In the genomic region with DNA sequence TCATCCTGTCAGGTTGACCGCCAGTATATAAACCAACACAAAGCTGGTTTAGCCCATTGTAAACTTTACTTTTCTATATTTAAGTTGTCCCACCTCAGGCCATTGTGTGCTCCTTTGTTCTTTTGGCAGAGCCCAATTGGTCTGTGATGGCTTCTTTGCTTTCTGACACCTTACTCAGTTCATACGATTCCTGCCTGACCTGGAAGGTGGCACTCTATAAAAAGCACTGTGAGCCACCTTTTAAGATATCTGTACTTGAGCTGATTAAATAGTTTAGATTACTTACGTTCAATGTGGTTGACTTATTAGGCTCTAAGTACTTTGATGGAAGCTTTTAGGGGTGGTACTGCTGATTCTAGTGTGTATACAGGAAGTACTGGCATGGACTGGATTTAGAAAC, we compare ENCODE assay signal across 13 mouse cellular contexts.
"Had no signal": no experiment of that assay in that cellular context is flagged by ENCODE, and none has a peak within 500 bp of the region (broad histone marks: within the 10 kb centered on the region; RNA-seq: fewer than 3 reads in every experiment).

No protein-coding gene starts in this region.

- DNase-seq: kidney, adult 11 months; kidney, adult 9 months; kidney, postnatal 36 days; layer of hippocampus, adult 9-11 months; layer of hippocampus, postnatal 36 days; liver; liver, embryonic 13.5 days; liver, postnatal 0 days; right cerebral cortex, postnatal 14 days; thymus, postnatal 36 days had no signal

- H3K4me3 ChIP-seq: limb, embryonic 12.5 days; liver, embryonic 13.5 days; midbrain, embryonic 13.5 days had no signal

- H3K4me1 ChIP-seq: limb, embryonic 12.5 days; midbrain, embryonic 13.5 days had no signal

- ATAC-seq: liver, postnatal 0 days; midbrain, embryonic 13.5 days had no signal

- H3K27ac ChIP-seq: kidney, postnatal 0 days; limb, embryonic 12.5 days; liver, embryonic 13.5 days; midbrain, embryonic 13.5 days had no signal

- H3K27me3 ChIP-seq: limb, embryonic 12.5 days; liver, embryonic 13.5 days; midbrain, embryonic 13.5 days had no signal

- H3K4me2 ChIP-seq: limb, embryonic 12.5 days; liver, embryonic 13.5 days; midbrain, embryonic 13.5 days had no signal

- H3K9ac ChIP-seq: limb, embryonic 12.5 days; liver, embryonic 13.5 days; liver, postnatal 0 days; midbrain, embryonic 13.5 days had no signal

- H3K9me3 ChIP-seq: limb, embryonic 12.5 days; liver, embryonic 13.5 days; midbrain, embryonic 13.5 days had no signal
